Mouse (Mus musculus) liver, postnatal 0 days (tissue): ENCODE data around the gene Fnip2. TPM values are rescaled to one million over a fixed set of nuclear protein-coding genes. Genes with fewer than 3 reads are reported as not detected.
"Not testable (repeated sequence)": the region's sequence is repeated elsewhere in the genome, so short reads cannot be mapped to it uniquely, and the experiment has no call there.

Experiments
- ATAC-seq: fragments of 200-750 bp; cut with Nextera tagmentation; 2 replicates; pipeline ENCODE4 v1.8.0; 2017; ENCODE audit warnings: mild to moderate bottlenecking, moderate library complexity
- DNase-seq: peaks from one replicate; pipeline ENCODE4 v3.0.0-alpha.2; 2016
- H3K27ac ChIP-seq: fragments of 300-500 bp; sonication (generic); 2 replicates; pipeline ENCODE4 v1.5.1; 2014; ENCODE audit warnings: antibody characterized with exemption, moderate library complexity, mild to moderate bottlenecking, low read depth
- H3K27me3 ChIP-seq: fragments of 300-500 bp; sonication (generic); 2 replicates; pipeline ENCODE4 v1.6.1; 2014; ENCODE audit warnings: low read length, control low read depth, mixed read lengths; ENCODE audit not compliant: insufficient read depth
- H3K36me3 ChIP-seq: fragments of 300-500 bp; sonication (generic); replicated peaks from 2 replicates; pipeline ENCODE4 v1.6.1; 2014; ENCODE audit warnings: mild to moderate bottlenecking, control low read depth, low read length, moderate library complexity, mixed read lengths; ENCODE audit not compliant: insufficient read depth
- H3K4me1 ChIP-seq: fragments of 300-500 bp; sonication (generic); 2 replicates; pipeline ENCODE4 v1.6.1; 2014; ENCODE audit warnings: antibody characterized with exemption, mild to moderate bottlenecking, control low read depth; ENCODE audit not compliant: insufficient read depth
- H3K4me2 ChIP-seq: fragments of 300-500 bp; sonication (generic); 2 replicates; pipeline ENCODE4 v1.6.1; 2014; ENCODE audit warnings: low read depth, mild to moderate bottlenecking, low read length, moderate library complexity, mixed read lengths
- H3K4me3 ChIP-seq: fragments of 300-500 bp; sonication (generic); 2 replicates; pipeline ENCODE4 v1.5.1; 2014; ENCODE audit warnings: low read depth, low read length
- H3K9ac ChIP-seq: fragments of 300-500 bp; sonication (generic); replicated peaks from 2 replicates; pipeline ENCODE4 v1.6.1; 2014; ENCODE audit warnings: mild to moderate bottlenecking, moderate library complexity
- H3K9me3 ChIP-seq: fragments of 300-500 bp; sonication (generic); 2 replicates; pipeline ENCODE4 v1.6.1; 2016; ENCODE audit warnings: mild to moderate bottlenecking, control low read depth, low read length, mixed read lengths
- CTCF ChIP-seq: sonication (generic); IDR thresholded peaks from 2 replicates; pipeline ENCODE4 v1.5.1; 2016; ENCODE audit warnings: antibody characterized with exemption, low read depth
- EP300 ChIP-seq: IDR thresholded peaks from 2 replicates; pipeline ENCODE4 v1.6.1; 2016; ENCODE audit warnings: antibody characterized with exemption, low read depth, mild to moderate bottlenecking
- WGBS: fragments of 180-500 bp; shearing (Covaris S2); extraction: QIAGEN DNeasy Blood & Tissue Kit; methylation state at CpG from one replicate; pipeline ENCODE4 v1.1.7; 2014; ENCODE audit not compliant: insufficient replicate concordance; 5-methylcytosine and 5-hydroxymethylcytosine counted together
- polyA plus RNA-seq: library from polyadenylated mRNA; unstranded; fragments of >200 nt; fragmentation: Nextera tagmentation; extraction: Ambion mirVana; gene quantifications from 2 replicates; pipeline ENCODE4 v1.2.1, GENCODE M21; 2015

Fnip2 gene
- polyA plus RNA-seq, 1 experiment from 2014 or later: 3.0 TPM

GRCm38 (mm10) chr3:79576468-79576816 is 8.8 kb upstream of the Fnip2 start:
- TF ChIP-seq CTCF (no peak), EP300 (no peak)
- Histone ChIP-seq H3K9me3 (no peaks in the 10 kb centered on the region), H3K27ac (no peak overlapping the region), H3K9ac (no peak overlapping the region), H3K4me3 (no peak overlapping the region), H3K4me2 (no peak overlapping the region), H3K4me1 (peaks cover 14% of the 10 kb centered on the region), H3K27me3 (no peaks in the 10 kb centered on the region), H3K36me3 (no peaks in the 10 kb centered on the region)
- 34% methylated on average over 3 of the region's 3 CpGs for WGBS
- ATAC-seq (no peak), DNase-seq (no peak)

GRCm38 (mm10) chr3:79575576-79576467 is 8.2 kb upstream of the Fnip2 start:
- DNase-seq (no peak), ATAC-seq (no peak)
- Histone ChIP-seq H3K4me1 (peaks cover 14% of the 10 kb centered on the region), H3K9ac (no peak overlapping the region), H3K9me3 (no peaks in the 10 kb centered on the region), H3K27ac (no peak overlapping the region), H3K4me3 (no peak overlapping the region), H3K27me3 (no peaks in the 10 kb centered on the region), H3K4me2 (no peak overlapping the region), H3K36me3 (no peaks in the 10 kb centered on the region)
- 55% methylated on average over 10 of the region's 10 CpGs for WGBS
- TF ChIP-seq EP300 (no peak), CTCF (no peak)

DNA sequence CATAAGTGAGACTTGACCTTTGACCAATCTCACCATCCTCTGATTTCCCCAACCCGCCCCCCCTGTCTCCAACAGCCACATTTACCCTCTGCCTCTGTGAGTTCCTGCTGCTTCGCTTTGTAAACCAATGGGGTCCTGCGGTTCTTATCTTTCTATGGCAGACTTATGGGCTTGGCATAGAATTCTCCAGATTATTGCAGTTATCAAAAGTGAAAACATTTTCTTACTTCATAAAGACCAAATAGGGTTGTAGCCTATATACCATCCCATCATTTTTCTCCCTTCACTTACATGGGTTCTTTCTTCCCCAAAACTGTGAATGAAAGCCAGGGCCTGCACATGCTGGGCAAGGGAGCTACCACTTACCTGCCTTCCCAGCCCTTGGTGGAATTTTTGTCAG is 6.7 kb upstream of the Fnip2 start:
- 58% methylated on average over 3 of the region's 3 CpGs for WGBS

DNA sequence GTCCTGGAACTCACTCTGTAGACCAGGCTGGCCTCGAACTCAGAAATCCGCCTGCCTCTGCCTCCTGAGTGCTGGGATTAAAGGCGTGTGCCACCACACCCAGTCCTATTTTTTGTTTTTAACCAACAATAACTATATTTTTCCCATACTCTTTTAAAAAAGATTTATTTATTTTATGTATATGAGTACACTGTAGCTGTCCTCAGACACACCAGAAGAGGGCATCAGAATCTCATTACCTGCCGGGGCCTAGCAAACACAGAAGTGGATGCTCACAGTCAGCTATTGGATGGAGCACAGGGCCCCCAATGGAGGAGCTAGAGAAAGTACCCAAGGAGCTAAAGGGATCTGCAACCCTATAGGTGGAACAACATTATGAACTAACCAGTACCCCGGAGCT is 5.8 kb upstream of the Fnip2 start:
- not testable (repeated sequence) for H3K27me3 ChIP-seq, H3K4me3 ChIP-seq, H3K27ac ChIP-seq, H3K36me3 ChIP-seq, H3K9me3 ChIP-seq, H3K9ac ChIP-seq, H3K4me2 ChIP-seq, DNase-seq, ATAC-seq
- 92% methylated on average over 5 of the region's 5 CpGs for WGBS
- H3K4me1 ChIP-seq: peaks cover 16% of the 10 kb centered on the region

More for the DNA sequence above, 6.7 kb upstream of the Fnip2 start:
- Histone ChIP-seq H3K4me2 (peak overlapping the region; percentile 14; the same call in 1 of the 2 replicates), H3K27ac (peak overlapping the region; percentile 63), H3K9ac (no peak overlapping the region), H3K4me1 (peaks cover 14% of the 10 kb centered on the region), H3K27me3 (no peaks in the 10 kb centered on the region), H3K36me3 (no peaks in the 10 kb centered on the region), H3K4me3 (no peak overlapping the region), H3K9me3 (no peaks in the 10 kb centered on the region)
- peak; percentile 99 for TF ChIP-seq EP300
- TF ChIP-seq CTCF: no peak
- ATAC-seq (peak; percentile 96), DNase-seq (no peak)

DNA sequence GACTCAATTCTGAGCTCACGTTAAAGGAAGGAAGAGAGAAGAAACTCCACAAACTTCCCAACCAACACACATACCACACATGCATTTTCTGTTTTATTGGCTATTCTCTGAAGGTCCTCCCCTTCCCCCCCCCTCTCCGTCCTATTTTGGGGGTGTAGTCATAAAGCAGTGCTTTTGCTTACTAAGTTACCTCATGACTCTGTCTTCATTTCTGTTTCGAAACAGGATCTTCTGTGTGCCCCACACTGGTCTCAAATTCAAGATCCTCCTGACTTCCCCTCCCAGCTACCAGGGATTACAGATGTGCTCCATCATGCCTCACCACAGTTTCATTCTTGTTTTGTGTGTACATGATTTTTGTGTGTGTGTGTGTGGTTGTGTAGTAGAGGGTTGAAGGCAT is 4.8 kb upstream of the Fnip2 start:
- Histone ChIP-seq H3K27me3 (no peaks in the 10 kb centered on the region), H3K9me3 (no peaks in the 10 kb centered on the region), H3K4me2 (no peak overlapping the region), H3K4me1 (peaks cover 18% of the 10 kb centered on the region), H3K4me3 (no peak overlapping the region), H3K9ac (no peak overlapping the region), H3K36me3 (no peaks in the 10 kb centered on the region), H3K27ac (no peak overlapping the region)
- ATAC-seq (no peak), DNase-seq (no peak)
- TF ChIP-seq EP300: no peak
- TF ChIP-seq CTCF: no peak
- 40% methylated on average over 3 of the region's 3 CpGs for WGBS

GRCm38 (mm10) chr3:79569351-79569681 is 1.7 kb upstream of the Fnip2 start:
- no peak overlapping the region for H3K9ac ChIP-seq
- no peaks in the 10 kb centered on the region for H3K9me3 ChIP-seq
- ATAC-seq: no peak
- H3K4me3 ChIP-seq: no peak overlapping the region
- H3K27me3 ChIP-seq: no peaks in the 10 kb centered on the region
- TF ChIP-seq CTCF: no peak
- TF ChIP-seq EP300: no peak
- H3K36me3 ChIP-seq: no peaks in the 10 kb centered on the region
- H3K4me2 ChIP-seq: no peak overlapping the region
- DNase-seq: no peak
- H3K27ac ChIP-seq: no peak overlapping the region
- peaks cover 21% of the 10 kb centered on the region for H3K4me1 ChIP-seq
- WGBS: 75% methylated on average over 3 of the region's 3 CpGs
